Mouse (Mus musculus): Measurements from ENCODE around the gene Adam30. TPM values are rescaled to one million over a fixed set of nuclear protein-coding genes. Genes with fewer than 3 reads are reported as not detected.

The Adam30 gene
- total and polyA plus RNA-seq, 2 experiments from 2014 or later = not detected

DNA sequence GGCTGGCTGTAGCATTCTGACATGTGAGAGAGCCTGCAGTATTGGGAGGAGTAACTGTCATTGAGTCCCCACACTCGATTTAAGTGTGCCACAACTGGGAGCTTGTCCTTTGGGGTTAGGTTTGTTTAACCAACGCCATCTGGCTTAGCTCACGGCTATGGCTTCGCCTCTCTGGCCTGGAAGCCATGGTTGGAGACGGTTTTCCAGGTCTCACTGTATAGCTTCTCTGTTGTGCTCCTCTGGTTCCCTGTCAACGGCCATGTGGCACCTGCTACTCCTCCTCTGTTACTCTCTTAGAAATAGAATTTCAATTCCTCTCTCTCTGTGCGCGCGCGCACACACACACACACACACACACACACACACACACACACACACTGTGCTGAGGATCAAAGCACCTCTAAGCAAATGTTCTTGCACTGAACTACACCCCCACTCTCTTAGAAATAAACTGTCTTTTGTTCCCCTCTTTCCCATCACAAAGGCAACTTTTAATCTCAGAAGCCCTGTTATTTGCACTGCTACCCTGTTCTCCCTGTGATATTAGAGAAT is 24.8 kb downstream of the Adam30 start:
- no peaks in the 10 kb centered on the region for H3K27me3 ChIP-seq (ENCODE audit: insufficient read depth, low read length)
- no peaks in the 10 kb centered on the region for H3K4me1 ChIP-seq (ENCODE audit: insufficient read depth)
- no peaks in the 10 kb centered on the region for H3K9me3 ChIP-seq (ENCODE audit: low read length)
- H3K9ac ChIP-seq = no peak overlapping the region
- DNase-seq (peak; percentile 26), ATAC-seq (peak; percentile 62)
- no peak overlapping the region for H3K4me2 ChIP-seq (ENCODE audit: low read depth)
- no peak overlapping the region for H3K27ac ChIP-seq (ENCODE audit: low read depth, low read length)
- H3K36me3 ChIP-seq (ENCODE audit: insufficient read depth) = no peaks in the 10 kb centered on the region
- H3K4me3 ChIP-seq (ENCODE audit: low read depth, low read length) = no peak overlapping the region
- 37% methylated on average over 10 of the region's 10 CpGs for WGBS
- TF ChIP-seq CTCF (IDR thresholded peaks at IDR 0.05; ENCODE audit: low read depth) = no peak

DNA sequence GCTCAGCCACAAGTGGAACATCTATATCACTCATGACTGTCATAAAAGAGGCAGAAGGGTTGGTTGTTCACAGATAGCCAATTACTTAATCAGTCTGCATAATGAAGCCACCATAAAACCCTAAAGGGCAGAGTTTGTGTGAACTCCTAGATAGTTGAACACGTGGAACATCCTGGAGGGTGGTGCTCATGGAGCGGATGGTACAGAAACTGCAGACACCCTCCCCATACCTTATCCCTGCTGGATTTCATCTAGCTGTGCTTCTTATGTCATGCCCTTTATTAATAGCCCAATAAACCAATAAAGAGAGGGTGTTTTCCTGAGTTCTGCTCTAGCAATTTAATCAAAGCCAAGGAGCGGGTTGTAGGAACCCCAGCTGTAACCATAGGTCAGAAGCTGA is 27.3 kb downstream of the Adam30 start:
- Histone ChIP-seq H3K4me1 (ENCODE audit: insufficient read depth) (no peaks in the 10 kb centered on the region), H3K36me3 (ENCODE audit: insufficient read depth) (no peaks in the 10 kb centered on the region), H3K9ac (no peak overlapping the region), H3K27ac (ENCODE audit: low read depth, low read length) (no peak overlapping the region), H3K4me2 (ENCODE audit: low read depth) (no peak overlapping the region), H3K9me3 (ENCODE audit: low read length) (no peaks in the 10 kb centered on the region), H3K27me3 (ENCODE audit: insufficient read depth, low read length) (no peaks in the 10 kb centered on the region), H3K4me3 (ENCODE audit: low read depth, low read length) (no peak overlapping the region)
- DNase-seq (no peak), ATAC-seq (no peak)
- no peak for TF ChIP-seq CTCF (IDR thresholded peaks at IDR 0.05; ENCODE audit: low read depth)
- WGBS = 92% methylated on average over 3 of the region's 3 CpGs

DNA sequence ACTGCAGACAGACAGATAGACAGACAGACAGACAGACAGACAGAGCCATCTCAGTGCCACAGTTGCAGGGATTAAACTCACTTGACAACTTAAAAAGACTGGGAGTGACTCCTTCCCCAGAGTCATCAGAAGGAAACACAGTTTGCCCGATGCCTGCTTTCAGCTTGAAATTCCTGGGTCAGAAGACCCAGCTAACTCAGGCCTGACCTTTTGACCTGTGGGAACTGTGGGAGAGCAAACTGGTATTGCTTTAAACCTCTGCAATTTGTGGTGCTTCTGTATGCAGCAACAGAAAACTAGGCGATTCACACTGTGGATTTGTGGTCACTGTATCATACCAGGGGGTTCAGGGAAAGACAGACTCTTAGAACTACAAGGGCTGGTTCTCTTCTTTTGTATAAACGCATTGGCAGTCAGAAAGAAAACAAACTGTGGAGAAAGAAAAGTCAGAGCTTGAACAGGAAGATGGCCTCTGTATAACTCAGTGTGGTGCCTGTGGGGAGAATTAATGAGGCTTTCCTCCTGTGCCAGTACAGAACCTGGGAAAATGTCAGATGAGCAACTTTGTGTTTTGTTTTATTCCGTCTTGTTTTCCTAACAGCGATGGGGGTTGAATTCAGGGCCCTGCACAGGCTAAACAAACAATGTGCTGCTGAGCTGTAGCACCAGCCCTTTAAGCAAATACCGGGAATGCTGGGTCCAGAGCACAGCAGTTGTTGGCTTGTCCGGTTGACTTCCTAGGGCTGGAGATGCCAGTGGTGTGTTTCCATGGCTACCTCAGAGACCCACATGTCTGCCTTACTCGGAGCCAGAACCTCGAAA is 37.5 kb downstream of the Adam30 start:
- ATAC-seq (peak; percentile 42), DNase-seq (no peak)
- no peak overlapping the region for H3K27ac ChIP-seq (ENCODE audit: low read depth, low read length)

DNA sequence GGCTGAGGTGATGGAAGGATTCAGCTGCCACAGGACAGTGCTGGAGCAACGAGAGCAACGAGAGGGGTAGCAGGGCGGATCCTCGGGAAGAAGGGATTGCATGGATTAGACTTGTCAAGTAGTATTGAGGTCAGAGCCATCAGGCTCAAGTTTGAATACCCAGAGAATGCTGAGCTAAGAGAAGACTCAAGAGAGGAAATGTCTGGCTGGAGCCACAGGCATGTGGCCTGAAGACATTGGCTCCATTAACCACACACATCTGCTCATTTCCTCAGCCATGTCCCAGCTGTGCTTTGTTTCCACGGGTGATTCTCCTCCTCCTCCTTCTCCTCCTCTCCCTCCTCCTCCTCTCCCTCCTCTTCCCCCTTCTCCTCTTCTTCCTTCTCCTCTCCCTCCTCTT is 39.3 kb downstream of the Adam30 start:
- TF ChIP-seq CTCF (IDR thresholded peaks at IDR 0.05; ENCODE audit: low read depth) = no peak
- Histone ChIP-seq H3K4me2 (ENCODE audit: low read depth) (no peak overlapping the region), H3K27me3 (ENCODE audit: insufficient read depth, low read length) (no peaks in the 10 kb centered on the region), H3K4me3 (ENCODE audit: low read depth, low read length) (no peak overlapping the region), H3K4me1 (ENCODE audit: insufficient read depth) (no peaks in the 10 kb centered on the region), H3K9me3 (ENCODE audit: low read length) (no peaks in the 10 kb centered on the region), H3K27ac (ENCODE audit: low read depth, low read length) (no peak overlapping the region), H3K36me3 (ENCODE audit: insufficient read depth) (no peaks in the 10 kb centered on the region), H3K9ac (no peak overlapping the region)
- no peak for DNase-seq
- WGBS = 73% methylated on average over 5 of the region's 5 CpGs
- no peak for ATAC-seq

More for the DNA sequence above, 37.5 kb downstream of the Adam30 start:
- Histone ChIP-seq H3K36me3 (ENCODE audit: insufficient read depth) (no peaks in the 10 kb centered on the region), H3K4me1 (ENCODE audit: insufficient read depth) (no peaks in the 10 kb centered on the region), H3K9me3 (ENCODE audit: low read length) (no peaks in the 10 kb centered on the region), H3K4me2 (ENCODE audit: low read depth) (no peak overlapping the region), H3K9ac (no peak overlapping the region), H3K27me3 (ENCODE audit: insufficient read depth, low read length) (no peaks in the 10 kb centered on the region), H3K4me3 (ENCODE audit: low read depth, low read length) (no peak overlapping the region)
- WGBS = 13% methylated on average over 9 of the region's 9 CpGs
- TF ChIP-seq CTCF (IDR thresholded peaks at IDR 0.05; ENCODE audit: low read depth) = no peak

DNA sequence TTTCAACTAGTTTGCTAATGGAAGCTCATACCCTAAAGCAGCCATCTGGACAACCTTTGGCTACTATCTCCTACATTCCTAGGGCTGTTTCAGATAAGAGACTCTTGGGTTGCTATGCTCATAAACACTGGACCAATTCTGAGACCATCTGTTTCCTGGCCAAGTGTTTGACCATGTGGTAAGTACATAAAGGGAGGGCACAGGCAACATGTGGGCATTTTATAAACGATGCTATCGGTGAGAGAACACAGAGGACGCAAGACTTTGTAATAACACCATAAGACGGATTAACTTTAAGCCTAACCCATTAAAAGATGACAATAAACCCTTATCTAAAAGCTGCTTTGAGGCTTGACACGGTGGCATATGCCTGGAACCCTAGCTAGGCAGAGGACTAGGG is 42.9 kb downstream of the Adam30 start:
- Histone ChIP-seq H3K27me3 (ENCODE audit: insufficient read depth, low read length) (no peaks in the 10 kb centered on the region), H3K4me2 (ENCODE audit: low read depth) (no peak overlapping the region), H3K4me3 (ENCODE audit: low read depth, low read length) (no peak overlapping the region), H3K27ac (ENCODE audit: low read depth, low read length) (no peak overlapping the region), H3K9me3 (ENCODE audit: low read length) (no peaks in the 10 kb centered on the region), H3K4me1 (ENCODE audit: insufficient read depth) (no peaks in the 10 kb centered on the region), H3K36me3 (ENCODE audit: insufficient read depth) (no peaks in the 10 kb centered on the region), H3K9ac (no peak overlapping the region)
- ATAC-seq = no peak
- WGBS = 71% methylated on average over 5 of the region's 5 CpGs
- no peak for TF ChIP-seq CTCF (IDR thresholded peaks at IDR 0.05; ENCODE audit: low read depth)
- no peak for DNase-seq

DNA sequence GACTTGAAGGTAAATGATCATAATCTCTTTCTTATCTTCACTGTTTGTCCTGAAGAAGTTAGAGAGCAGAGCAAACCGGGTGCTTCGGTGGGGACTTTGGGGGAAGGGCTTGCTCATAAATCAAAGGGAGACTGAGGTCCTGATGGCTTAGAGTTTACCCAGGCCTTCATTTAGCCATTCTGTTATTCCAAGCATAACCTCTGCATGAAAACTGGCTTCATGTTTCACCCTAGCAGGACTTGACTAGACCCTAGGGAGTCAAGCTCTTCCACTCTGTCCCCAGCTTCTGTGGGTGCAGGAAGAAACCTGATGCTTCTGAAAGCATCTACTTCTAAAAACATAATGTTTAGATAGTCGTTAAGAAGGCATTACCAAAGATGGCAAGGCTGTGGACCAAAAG is 46.5 kb downstream of the Adam30 start:
- Histone ChIP-seq H3K4me3 (ENCODE audit: low read depth, low read length) (no peak overlapping the region), H3K27me3 (ENCODE audit: insufficient read depth, low read length) (no peaks in the 10 kb centered on the region), H3K4me1 (ENCODE audit: insufficient read depth) (peaks cover 12% of the 10 kb centered on the region), H3K27ac (ENCODE audit: low read depth, low read length) (no peak overlapping the region), H3K9ac (no peak overlapping the region), H3K9me3 (ENCODE audit: low read length) (no peaks in the 10 kb centered on the region), H3K4me2 (ENCODE audit: low read depth) (no peak overlapping the region), H3K36me3 (ENCODE audit: insufficient read depth) (no peaks in the 10 kb centered on the region)
- DNase-seq = no peak
- TF ChIP-seq CTCF (IDR thresholded peaks at IDR 0.05; ENCODE audit: low read depth) = no peak
- WGBS = 78% methylated on average over 3 of the region's 3 CpGs
- ATAC-seq = no peak

DNA sequence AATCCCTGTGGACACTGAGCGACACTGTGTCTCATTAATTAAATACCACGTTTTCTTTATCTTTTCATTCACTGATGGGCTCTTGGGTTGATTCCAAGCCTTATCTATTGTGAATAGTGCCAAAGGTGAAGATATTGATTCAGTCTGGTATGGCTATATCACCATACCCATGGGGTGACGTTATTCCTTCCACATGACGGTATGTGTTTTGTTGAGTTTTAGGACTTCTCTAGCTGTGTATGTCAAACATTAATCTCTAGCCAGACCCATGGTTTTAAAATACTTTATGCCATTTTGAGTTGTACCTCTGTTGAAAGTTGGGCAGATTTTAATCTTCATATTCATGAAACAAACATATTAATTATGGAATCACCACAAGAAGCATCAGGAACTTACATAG is 48.7 kb downstream of the Adam30 start:
- Histone ChIP-seq H3K9me3 (ENCODE audit: low read length) (no peaks in the 10 kb centered on the region), H3K27ac (ENCODE audit: low read depth, low read length) (no peak overlapping the region), H3K4me2 (ENCODE audit: low read depth) (no peak overlapping the region), H3K4me3 (ENCODE audit: low read depth, low read length) (no peak overlapping the region), H3K27me3 (ENCODE audit: insufficient read depth, low read length) (no peaks in the 10 kb centered on the region), H3K4me1 (ENCODE audit: insufficient read depth) (peaks cover 12% of the 10 kb centered on the region), H3K9ac (no peak overlapping the region), H3K36me3 (ENCODE audit: insufficient read depth) (no peaks in the 10 kb centered on the region)
- TF ChIP-seq CTCF (IDR thresholded peaks at IDR 0.05; ENCODE audit: low read depth) = no peak
- ATAC-seq (no peak), DNase-seq (no peak)
- 66% methylated on average over 4 of the region's 4 CpGs for WGBS
